Mouse (Mus musculus): ENCODE measurements around the gene Unk. TPM values are rescaled to one million over a fixed set of nuclear protein-coding genes. Genes with fewer than 3 reads are reported as not detected.
A peak's percentile ranks its signal among the peaks of the same experiment; 100 is the strongest.
"Not testable (repeated sequence)": the region's sequence is repeated elsewhere in the genome, so short reads cannot be mapped to it uniquely, and the experiment has no call there.

The Unk gene
- total and polyA plus RNA-seq, 2 experiments from 2014 or later = 22.5 to 43.8 TPM

DNA sequence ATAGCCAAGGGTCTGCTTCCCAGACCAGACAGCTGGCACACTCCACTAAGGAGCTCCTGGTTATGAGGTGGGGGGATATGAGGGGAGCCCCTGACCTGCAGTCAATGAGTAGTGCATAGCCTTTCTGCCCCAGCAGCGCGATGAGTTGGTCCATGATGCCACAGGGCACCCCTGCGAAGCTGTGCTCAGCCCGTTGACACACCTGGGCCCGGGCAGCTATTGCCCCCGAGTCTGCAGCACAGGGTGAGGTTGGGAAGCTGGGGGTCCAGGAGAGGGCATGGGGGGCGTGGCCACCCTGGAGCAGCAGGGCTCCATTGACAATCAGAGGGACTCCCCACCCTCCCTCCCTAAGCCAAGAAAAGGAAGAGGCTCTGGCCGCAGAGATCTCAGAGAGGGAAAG lies 20.0 kb upstream of the Unk start:
- Histone ChIP-seq H3K9ac (no peak overlapping the region), H3K27me3 (ENCODE audit: insufficient read depth, low read length) (no peaks in the 10 kb centered on the region), H3K4me2 (ENCODE audit: low read depth) (no peak overlapping the region), H3K4me1 (ENCODE audit: insufficient read depth) (no peaks in the 10 kb centered on the region), H3K4me3 (ENCODE audit: low read depth, low read length) (no peak overlapping the region), H3K36me3 (ENCODE audit: insufficient read depth) (no peaks in the 10 kb centered on the region; the same call in 1 of the 2 replicates), H3K9me3 (ENCODE audit: low read length) (no peaks in the 10 kb centered on the region), H3K27ac (ENCODE audit: low read depth, low read length) (no peak overlapping the region)
- DNase-seq (no peak), ATAC-seq (no peak)
- 98% methylated on average over 8 of the region's 8 CpGs for WGBS
- TF ChIP-seq CTCF (IDR thresholded peaks at IDR 0.05; ENCODE audit: low read depth) = no peak

DNA sequence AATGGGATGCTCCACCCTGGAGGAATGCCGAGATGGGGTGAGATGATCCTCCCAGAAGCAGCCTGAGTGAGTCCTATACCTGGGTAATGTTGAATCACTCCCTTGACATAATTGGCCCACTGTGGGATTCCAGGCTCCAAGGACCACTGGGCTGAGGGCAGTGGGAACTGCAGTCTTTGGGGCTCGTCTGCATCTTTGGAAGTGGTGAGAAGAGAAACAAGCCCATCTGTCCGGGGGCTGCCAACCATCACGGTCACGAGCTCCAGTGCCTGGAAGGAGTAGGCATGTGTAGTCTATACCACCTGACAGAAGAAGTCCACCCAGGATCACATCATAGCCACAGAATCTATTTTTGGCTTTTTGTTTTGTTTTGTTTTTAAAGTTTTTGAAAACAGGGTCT lies 19.2 kb upstream of the Unk start:
- WGBS = 81% methylated on average over 5 of the region's 5 CpGs
- H3K4me1 ChIP-seq (ENCODE audit: insufficient read depth) = no peaks in the 10 kb centered on the region
- no peak for TF ChIP-seq CTCF (IDR thresholded peaks at IDR 0.05; ENCODE audit: low read depth)

DNA sequence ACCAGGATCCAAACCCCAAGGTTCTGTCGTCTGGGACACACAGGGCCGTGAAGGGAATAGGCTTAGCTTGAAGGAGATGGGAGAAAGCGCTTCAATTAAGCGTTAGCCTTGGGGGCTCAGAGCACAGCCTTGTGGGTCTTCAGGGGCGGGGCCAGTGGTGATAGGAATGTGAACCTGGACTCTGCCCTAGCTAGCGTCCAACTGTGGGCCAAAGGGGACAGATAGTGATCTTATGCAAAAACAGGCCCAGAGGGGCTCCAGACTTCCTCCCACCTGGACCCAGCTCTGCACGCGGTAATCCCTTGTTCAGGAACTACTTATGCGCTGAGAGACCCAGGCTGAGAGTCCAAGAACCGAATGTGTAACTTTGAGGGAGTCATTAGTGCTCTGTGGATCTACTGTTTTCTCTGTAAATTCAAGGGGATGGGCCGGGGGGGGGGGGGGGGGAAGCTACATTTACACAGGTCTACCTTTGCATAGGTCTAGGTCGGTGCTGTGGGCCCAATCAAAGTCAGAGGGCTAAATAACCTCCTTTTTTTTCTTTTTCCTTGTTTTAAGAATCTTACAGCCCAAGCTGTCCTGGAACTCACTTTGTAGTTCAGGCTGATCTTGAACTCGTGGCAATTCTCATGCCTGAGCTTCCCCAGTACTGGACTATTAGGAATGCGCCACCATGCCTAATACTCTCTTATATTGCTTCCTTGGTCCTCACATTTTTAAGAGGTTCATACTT lies 18.4 kb upstream of the Unk start:
- no peak for TF ChIP-seq CTCF (IDR thresholded peaks at IDR 0.05; ENCODE audit: low read depth)

More for the DNA sequence above, 19.2 kb upstream of the Unk start:
- H3K4me3 ChIP-seq (ENCODE audit: low read depth, low read length) = no peak overlapping the region
- H3K9me3 ChIP-seq (ENCODE audit: low read length) = no peaks in the 10 kb centered on the region
- no peaks in the 10 kb centered on the region for H3K27me3 ChIP-seq (ENCODE audit: insufficient read depth, low read length)
- no peaks in the 10 kb centered on the region; the same call in 1 of the 2 replicates for H3K36me3 ChIP-seq (ENCODE audit: insufficient read depth)
- DNase-seq = no peak
- no peak overlapping the region for H3K27ac ChIP-seq (ENCODE audit: low read depth, low read length)
- no peak overlapping the region for H3K9ac ChIP-seq
- no peak for ATAC-seq
- no peak overlapping the region for H3K4me2 ChIP-seq (ENCODE audit: low read depth)

DNA sequence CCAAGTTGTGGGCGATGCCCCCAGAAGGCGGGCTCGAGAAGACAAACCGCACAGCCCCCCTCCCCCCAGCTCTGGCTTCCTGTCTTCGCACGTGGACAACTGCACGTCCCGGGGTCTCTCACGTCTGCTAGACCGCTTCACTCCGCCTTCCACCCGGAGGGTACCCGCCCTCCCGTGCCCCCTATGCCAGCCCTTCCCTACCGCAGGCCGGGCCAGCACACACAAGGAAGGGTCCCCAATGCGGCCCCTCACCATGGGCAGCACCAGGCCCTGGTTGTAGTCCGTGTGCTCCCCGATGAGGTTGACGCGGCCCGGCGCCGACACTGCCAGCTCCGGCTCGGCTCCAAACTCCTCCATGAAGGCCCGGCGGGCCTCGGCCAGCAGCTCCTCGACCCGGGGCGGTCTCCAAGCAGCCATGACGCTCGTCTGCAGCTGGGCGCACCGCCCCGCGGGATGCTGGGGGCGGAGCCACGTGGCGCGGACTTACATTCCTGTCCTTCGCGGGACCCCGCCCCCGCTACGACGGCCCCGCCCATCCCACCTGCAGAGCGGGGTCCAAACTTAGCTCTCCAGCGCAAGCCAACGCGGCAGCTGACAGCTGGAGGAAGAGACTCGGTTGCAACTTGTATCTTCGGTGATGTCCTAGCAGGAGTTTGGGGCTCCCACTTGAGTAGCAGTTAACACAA lies 17.7 kb upstream of the Unk start, which contains the start of gene Galk1:
Gene Galk1 (minus strand): TSS at position 458 of the 686 bp plus-strand sequence.
- WGBS = under 1% methylated on average over 54 of the region's 55 CpGs
- ATAC-seq = peak; percentile 83
- no peak for TF ChIP-seq CTCF (IDR thresholded peaks at IDR 0.05; ENCODE audit: low read depth)

More for the DNA sequence above, 18.4 kb upstream of the Unk start:
- WGBS = 26% methylated on average over 13 of the region's 14 CpGs
- Histone ChIP-seq H3K27ac (ENCODE audit: low read depth, low read length) (peak overlapping the region; percentile 57; the same call in 1 of the 2 replicates), H3K36me3 (ENCODE audit: insufficient read depth) (no peaks in the 10 kb centered on the region; the same call in 1 of the 2 replicates), H3K9ac (peak overlapping the region; percentile 45), H3K4me1 (ENCODE audit: insufficient read depth) (no peaks in the 10 kb centered on the region), H3K27me3 (ENCODE audit: insufficient read depth, low read length) (no peaks in the 10 kb centered on the region), H3K4me3 (ENCODE audit: low read depth, low read length) (peak overlapping the region; percentile 48), H3K4me2 (ENCODE audit: low read depth) (peak overlapping the region; percentile 56), H3K9me3 (ENCODE audit: low read length) (no peaks in the 10 kb centered on the region)
- DNase-seq (no peak), ATAC-seq (no peak)

DNA sequence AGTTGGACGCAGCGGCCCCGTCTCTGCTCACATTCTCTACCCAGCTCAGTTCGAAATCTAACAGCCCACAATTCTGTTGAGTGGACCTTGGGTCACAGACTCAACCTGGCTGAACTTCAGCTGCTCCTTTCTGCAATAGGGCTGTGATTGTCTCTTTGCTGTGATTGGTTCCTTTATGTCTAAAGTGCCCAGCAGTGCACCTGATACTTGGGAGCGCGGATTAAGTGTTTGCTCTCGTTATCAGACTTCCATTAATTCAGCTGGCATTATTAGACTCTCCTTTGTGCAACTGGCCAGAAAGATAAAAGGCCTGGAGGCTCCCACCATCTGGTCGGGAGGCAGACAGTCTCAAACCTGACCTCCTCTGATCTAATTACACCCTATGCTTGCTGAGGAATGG lies 15.3 kb upstream of the Unk start:
- TF ChIP-seq CTCF (IDR thresholded peaks at IDR 0.05; ENCODE audit: low read depth) = no peak
- no peak overlapping the region for H3K4me3 ChIP-seq (ENCODE audit: low read depth, low read length)
- no peaks in the 10 kb centered on the region for H3K9me3 ChIP-seq (ENCODE audit: low read length)
- no peaks in the 10 kb centered on the region for H3K27me3 ChIP-seq (ENCODE audit: insufficient read depth, low read length)
- no peak overlapping the region for H3K4me2 ChIP-seq (ENCODE audit: low read depth)
- no peaks in the 10 kb centered on the region for H3K4me1 ChIP-seq (ENCODE audit: insufficient read depth)
- H3K36me3 ChIP-seq (ENCODE audit: insufficient read depth) = no peaks in the 10 kb centered on the region
- no peak for DNase-seq
- 43% methylated on average over 8 of the region's 8 CpGs for WGBS
- no peak overlapping the region for H3K27ac ChIP-seq (ENCODE audit: low read depth, low read length)
- no peak for ATAC-seq
- no peak overlapping the region for H3K9ac ChIP-seq

More for the DNA sequence above, 17.7 kb upstream of the Unk start, which contains the start of gene Galk1:
- Histone ChIP-seq H3K27me3 (ENCODE audit: insufficient read depth, low read length) (no peaks in the 10 kb centered on the region), H3K36me3 (ENCODE audit: insufficient read depth) (no peaks in the 10 kb centered on the region; the same call in 1 of the 2 replicates), H3K4me3 (ENCODE audit: low read depth, low read length) (peak within 1 kb of the TSS; percentile 48), H3K9ac (peak within 1 kb of the TSS; percentile 45), H3K4me2 (ENCODE audit: low read depth) (peak within 1 kb of the TSS; percentile 56), H3K27ac (ENCODE audit: low read depth, low read length) (peak within 1 kb of the TSS; percentile 57; the same call in 1 of the 2 replicates), H3K4me1 (ENCODE audit: insufficient read depth) (no peaks in the 10 kb centered on the region), H3K9me3 (ENCODE audit: low read length) (no peaks in the 10 kb centered on the region)
- peak; percentile 79 for DNase-seq

DNA sequence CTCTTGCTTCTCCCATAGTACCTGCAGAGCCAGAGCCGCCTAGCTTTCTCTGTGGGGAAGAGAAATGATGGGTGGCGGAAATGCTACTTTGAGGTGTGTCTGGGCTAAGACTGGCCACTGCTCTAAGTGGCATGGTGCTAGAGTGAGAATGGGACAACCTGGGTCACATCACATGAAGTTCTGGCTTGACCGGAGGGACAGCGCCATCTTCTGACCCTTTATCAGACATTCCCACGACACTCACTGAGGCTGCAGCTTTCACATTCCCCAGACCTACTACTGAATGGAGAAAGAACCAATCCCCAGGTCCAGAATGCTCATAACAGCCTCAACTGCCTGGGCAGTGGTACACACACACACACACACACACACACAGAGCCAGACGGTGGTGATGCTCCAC lies 12.0 kb upstream of the Unk start:
- ATAC-seq = no peak
- TF ChIP-seq CTCF (IDR thresholded peaks at IDR 0.05; ENCODE audit: low read depth) = peak; percentile 45
- no peak overlapping the region for H3K4me2 ChIP-seq (ENCODE audit: low read depth)
- 23% methylated on average over 6 of the region's 6 CpGs for WGBS
- H3K27me3 ChIP-seq (ENCODE audit: insufficient read depth, low read length) = no peaks in the 10 kb centered on the region
- no peaks in the 10 kb centered on the region for H3K9me3 ChIP-seq (ENCODE audit: low read length)
- no peak for DNase-seq
- H3K36me3 ChIP-seq (ENCODE audit: insufficient read depth) = peaks cover 22% of the 10 kb centered on the region
- H3K27ac ChIP-seq (ENCODE audit: low read depth, low read length) = no peak overlapping the region
- H3K9ac ChIP-seq = no peak overlapping the region
- H3K4me3 ChIP-seq (ENCODE audit: low read depth, low read length) = no peak overlapping the region
- peaks cover 4% of the 10 kb centered on the region; the same call in 1 of the 2 replicates for H3K4me1 ChIP-seq (ENCODE audit: insufficient read depth)

DNA sequence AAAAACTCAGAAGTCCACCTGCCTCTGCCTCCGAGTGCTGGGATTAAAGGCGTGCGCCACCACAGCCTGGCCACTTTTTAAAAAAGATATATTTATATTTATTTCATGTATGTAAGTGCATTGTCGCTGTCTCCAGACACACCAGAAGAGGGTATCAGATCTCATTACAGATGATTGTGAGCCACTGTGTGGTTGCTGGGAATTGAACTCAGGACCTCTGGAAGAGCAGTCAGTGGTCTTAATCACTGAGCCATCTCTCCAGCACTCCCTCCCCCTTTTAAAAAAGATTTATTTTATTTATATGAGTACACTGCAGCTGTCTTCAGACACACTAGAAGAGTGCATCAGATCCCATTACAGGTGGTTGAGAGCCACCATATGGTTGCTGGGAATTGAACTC lies 11.3 kb upstream of the Unk start:
- H3K4me2 ChIP-seq (ENCODE audit: low read depth); H3K9me3 ChIP-seq (ENCODE audit: low read length); ATAC-seq; DNase-seq; H3K27me3 ChIP-seq (ENCODE audit: insufficient read depth, low read length); H3K4me3 ChIP-seq (ENCODE audit: low read depth, low read length); H3K4me1 ChIP-seq (ENCODE audit: insufficient read depth); H3K9ac ChIP-seq; H3K27ac ChIP-seq (ENCODE audit: low read depth, low read length): not testable (repeated sequence)
- peaks cover 22% of the 10 kb centered on the region for H3K36me3 ChIP-seq (ENCODE audit: insufficient read depth)
- 93% methylated on average over 4 of the region's 4 CpGs for WGBS
